Mouse (Mus musculus) thymus, postnatal 36 days (tissue): ENCODE measurements around the gene Dock7.

Source experiments
- DNase-seq, 2 experiments: peaks; one replicate each; pipeline ENCODE4 v3.0.0; 2022; ENCODE audit warnings: mixed read lengths in 2 of 2

The Dock7 gene

DNA sequence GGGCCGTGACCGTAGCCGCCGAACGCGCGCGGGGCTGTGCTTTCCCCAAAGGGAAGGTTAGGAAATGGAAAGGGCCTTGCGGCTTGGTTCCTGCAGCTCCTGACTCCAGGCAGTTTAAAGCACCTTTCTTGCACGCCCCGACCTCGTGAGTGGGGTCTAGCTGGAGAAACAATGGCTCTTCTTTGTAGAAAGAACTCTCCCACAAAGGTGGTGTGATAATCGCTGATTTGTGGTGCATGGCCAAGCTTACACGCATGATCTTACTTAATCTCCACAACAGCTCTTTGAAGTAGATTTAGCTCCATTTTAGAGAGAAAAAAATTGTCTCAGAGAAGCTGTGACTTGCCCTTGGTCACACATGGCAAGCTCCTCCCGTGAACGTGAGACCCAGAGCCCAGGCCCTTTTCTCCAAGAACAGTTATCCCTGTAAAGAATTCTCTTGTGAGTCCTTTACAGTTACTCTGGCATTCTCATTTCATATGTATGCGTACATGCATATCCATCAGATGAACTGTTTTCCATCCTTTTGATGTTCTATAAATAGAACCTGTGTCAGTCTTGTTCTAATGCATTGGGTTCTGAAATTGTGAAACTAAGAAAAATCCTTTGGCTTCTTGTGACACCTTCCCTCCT is 524 bp upstream of the Dock7 start:
- DNase-seq: no peak

DNA sequence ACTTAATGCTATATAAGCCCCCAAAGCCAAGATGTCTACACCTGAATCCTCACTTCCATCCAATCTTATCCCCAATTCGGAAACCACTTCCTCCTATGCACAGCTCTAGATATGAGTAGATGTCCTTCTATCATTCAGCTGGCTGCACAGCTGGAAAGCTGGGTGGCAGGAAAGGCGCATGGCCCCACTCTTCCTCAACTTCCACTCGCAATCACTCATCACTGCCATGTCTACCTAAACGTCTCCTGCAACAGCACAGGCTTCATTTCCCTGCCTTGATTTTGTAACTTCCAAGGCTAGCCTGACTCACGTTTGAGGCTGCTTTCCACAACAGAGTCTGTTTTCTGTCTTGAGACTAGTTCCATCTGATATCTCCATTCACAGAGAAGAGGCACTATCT is 1.7 kb downstream of the Dock7 start:
- DNase-seq: no peak

DNA sequence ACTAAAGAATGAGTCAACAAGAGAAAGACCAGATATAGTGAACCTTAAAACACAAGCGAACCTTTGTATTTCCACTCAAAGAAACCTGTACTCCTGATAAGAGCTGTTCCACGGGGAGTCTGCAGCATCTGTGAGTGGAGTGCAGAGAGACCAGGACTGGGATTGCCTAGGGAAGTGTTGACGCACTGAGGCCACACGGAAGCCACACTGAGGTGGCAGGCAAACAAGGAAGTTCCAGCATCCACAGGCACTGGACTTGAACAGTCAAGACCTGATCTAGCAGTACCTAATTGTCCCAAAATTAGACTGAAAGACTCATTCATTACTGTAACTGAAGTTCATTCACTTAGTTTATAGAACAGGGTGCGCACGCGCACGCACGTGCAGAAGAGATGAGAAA is 4.9 kb downstream of the Dock7 start:
- no peak for DNase-seq

- DNase-seq: no peak
These were observed 9.0 kb downstream of the Dock7 start for GRCm38 (mm10) chr4:99111670-99112069.

DNA sequence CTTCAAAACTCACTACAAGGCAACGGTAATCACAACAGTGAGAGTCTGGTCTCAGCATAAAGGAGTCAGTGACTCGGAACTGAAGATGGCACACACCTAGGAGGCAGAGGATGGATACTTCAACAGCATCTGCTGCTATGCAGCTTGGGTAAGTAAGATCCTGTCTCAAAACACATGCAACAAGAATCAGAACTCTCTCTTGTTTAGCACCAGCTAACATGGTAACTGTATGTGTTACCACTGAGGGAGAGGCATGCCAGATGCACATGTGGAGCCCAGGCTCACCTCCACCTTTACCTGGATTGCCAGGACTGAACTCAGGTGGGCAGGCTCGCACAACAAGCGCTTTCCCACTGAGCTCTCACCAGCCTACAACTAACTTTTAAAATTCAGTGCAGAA is 11.9 kb downstream of the Dock7 start:
- no peak for DNase-seq

- DNase-seq: no peak
These were observed 17.9 kb downstream of the Dock7 start for GRCm38 (mm10) chr4:99102846-99103245.

DNA sequence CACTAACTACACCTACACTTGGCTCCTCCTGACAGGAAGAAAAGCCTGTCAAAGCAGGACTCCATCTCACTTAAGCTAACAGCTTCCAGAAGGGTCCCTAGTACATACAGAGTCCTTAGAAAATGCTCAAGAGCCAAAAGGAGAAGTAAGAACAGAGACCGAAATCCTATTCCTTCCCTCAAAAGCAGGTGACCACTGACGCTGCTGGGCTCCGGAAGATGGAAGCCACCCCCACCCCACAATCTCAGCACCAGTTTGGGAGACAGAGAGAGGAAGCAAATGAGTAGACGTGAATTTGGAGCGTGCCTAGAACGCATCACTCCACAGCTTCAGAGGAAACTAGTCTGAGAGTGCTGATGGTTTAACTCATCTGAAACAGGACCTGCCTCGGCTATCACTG is 20.0 kb downstream of the Dock7 start:
- DNase-seq: no peak

GRCm38 (mm10) chr4:99091777-99092176 is 28.9 kb downstream of the Dock7 start:
- DNase-seq: no peak

- no peak for DNase-seq
These were observed 29.5 kb downstream of the Dock7 start for GRCm38 (mm10) chr4:99091151-99091701.

GRCm38 (mm10) chr4:99087760-99088485 is 32.8 kb downstream of the Dock7 start:
- no peak for DNase-seq

- DNase-seq: no peak
These were observed 36.9 kb downstream of the Dock7 start for GRCm38 (mm10) chr4:99083862-99084261.

GRCm38 (mm10) chr4:99081169-99081568 is 39.5 kb downstream of the Dock7 start:
- DNase-seq: no peak

GRCm38 (mm10) chr4:99078005-99078404 is 42.7 kb downstream of the Dock7 start:
- no peak for DNase-seq

- no peak for DNase-seq
These were observed 51.9 kb downstream of the Dock7 start for GRCm38 (mm10) chr4:99068806-99069205.

- DNase-seq: no peak
These were observed 56.2 kb downstream of the Dock7 start for GRCm38 (mm10) chr4:99064524-99064923.

GRCm38 (mm10) chr4:99048581-99048980 is 72.1 kb downstream of the Dock7 start:
- DNase-seq: no peak

DNA sequence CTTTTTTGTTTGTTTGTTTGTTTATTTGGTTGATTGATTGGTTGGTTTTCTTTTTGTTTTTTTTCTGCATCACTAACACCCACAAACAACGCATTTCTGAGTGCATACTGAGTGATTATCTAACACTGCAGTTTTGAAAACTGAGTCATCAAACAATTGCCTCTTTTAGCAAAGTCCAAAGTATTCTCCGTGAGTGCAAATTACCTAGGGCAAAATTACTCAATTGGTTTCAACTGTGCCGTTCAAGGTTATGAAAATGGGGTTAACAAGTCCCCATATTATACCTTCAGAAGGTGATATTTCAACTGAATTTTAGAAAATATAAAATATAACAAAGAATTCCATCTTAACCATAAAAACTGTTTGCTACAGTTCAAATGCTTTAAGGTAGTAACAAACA is 74.2 kb downstream of the Dock7 start:
- no peak for DNase-seq

DNA sequence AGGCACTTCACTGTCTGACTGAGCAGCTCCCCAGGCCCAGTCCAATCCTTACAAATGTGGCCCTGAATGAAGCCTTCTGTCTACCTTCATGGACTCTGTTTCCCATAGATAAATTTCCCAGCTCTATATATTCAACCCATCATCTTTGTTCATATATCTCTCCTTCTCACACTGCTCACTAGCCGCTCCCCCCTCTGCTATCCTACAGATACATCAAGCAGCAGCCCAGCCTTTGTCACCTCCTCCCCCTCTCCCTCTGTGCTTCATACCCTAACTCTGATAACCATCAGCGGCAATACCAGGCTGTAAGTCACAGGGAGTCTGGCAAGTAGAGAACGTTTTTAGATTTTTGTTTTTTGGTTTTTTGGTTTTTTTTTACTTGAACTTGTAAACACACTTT is 75.9 kb downstream of the Dock7 start:
- no peak for DNase-seq

DNA sequence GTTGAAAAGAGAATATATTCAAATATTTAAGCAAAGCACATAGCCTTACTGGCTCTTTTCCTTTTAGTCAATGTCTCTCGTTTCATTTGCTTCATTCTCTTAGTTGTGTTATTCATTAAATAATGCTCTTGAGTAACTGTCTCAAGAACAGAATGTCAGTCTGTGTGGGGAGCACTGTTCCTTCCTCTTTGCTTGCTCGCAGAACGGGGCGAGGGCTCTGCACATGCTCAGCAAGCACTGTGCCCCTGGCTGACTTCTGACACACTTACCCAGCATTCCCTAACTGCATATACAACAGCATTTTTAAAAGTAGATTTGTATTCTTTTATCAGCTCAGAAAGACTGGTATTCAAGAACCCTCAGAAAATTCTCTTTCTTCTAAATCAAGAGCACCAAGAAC is 87.8 kb downstream of the Dock7 start:
- DNase-seq: no peak

GRCm38 (mm10) chr4:99030686-99031085 is 90.0 kb downstream of the Dock7 start, which contains the start of gene Angptl3:
Gene Angptl3 (plus strand): TSS chr4:99030954.
- DNase-seq: no peak

GRCm38 (mm10) chr4:99028377-99028776 is 92.3 kb downstream of the Dock7 start:
- no peak for DNase-seq

- no peak for DNase-seq
These were observed 98.5 kb downstream of the Dock7 start for GRCm38 (mm10) chr4:99022221-99022620.

GRCm38 (mm10) chr4:99011039-99011438 is 109.7 kb downstream of the Dock7 start:
- no peak for DNase-seq

GRCm38 (mm10) chr4:99006319-99006718 is 114.4 kb downstream of the Dock7 start:
- DNase-seq: no peak
